Mouse (Mus musculus) splenic B cell, adult 2 months (primary cell): ENCODE measurements around the gene Camk2d.

Experiments used
- DNase-seq: peaks from one replicate; pipeline ENCODE4 v3.0.0-alpha.2; 2011; ENCODE audit warnings: low read depth, low spot score
- H3K27me3 ChIP-seq: 2 replicates; pipeline ENCODE4 v1.6.1; 2012; ENCODE audit warnings: mild to moderate bottlenecking, low read length, moderate library complexity, mixed read lengths; ENCODE audit not compliant: control insufficient read depth, poor library complexity, insufficient read depth, severe bottlenecking
- H3K36me3 ChIP-seq: 2 replicates; pipeline ENCODE4 v1.6.1; 2012; ENCODE audit warnings: mild to moderate bottlenecking, low read length, moderate library complexity, mixed read lengths; ENCODE audit not compliant: control insufficient read depth, poor library complexity, insufficient read depth, severe bottlenecking

Camk2d gene

GRCm38 (mm10) chr3:126747628-126748027 lies 151.5 kb downstream of the Camk2d start:
- Histone ChIP-seq H3K27me3 (no peaks in the 10 kb centered on the region), H3K36me3 (no peaks in the 10 kb centered on the region; the same call in 1 of the 2 replicates)
- no peak for DNase-seq

GRCm38 (mm10) chr3:126751377-126752098 lies 155.4 kb downstream of the Camk2d start:
- Histone ChIP-seq H3K36me3 (no peaks in the 10 kb centered on the region), H3K27me3 (no peaks in the 10 kb centered on the region)
- DNase-seq: peak; percentile 84

- DNase-seq: peak; percentile 58
- H3K36me3 ChIP-seq: no peaks in the 10 kb centered on the region; the same call in 1 of the 2 replicates
- H3K27me3 ChIP-seq: no peaks in the 10 kb centered on the region
Observed at GRCm38 (mm10) chr3:126752978-126753377, 156.9 kb downstream of the Camk2d start.

- Histone ChIP-seq H3K27me3 (no peaks in the 10 kb centered on the region), H3K36me3 (no peaks in the 10 kb centered on the region; the same call in 1 of the 2 replicates)
- DNase-seq: peak; percentile 58
Observed at GRCm38 (mm10) chr3:126758398-126758797, 162.3 kb downstream of the Camk2d start.

GRCm38 (mm10) chr3:126760608-126761007 lies 164.5 kb downstream of the Camk2d start:
- no peak for DNase-seq
- Histone ChIP-seq H3K36me3 (no peaks in the 10 kb centered on the region; the same call in 1 of the 2 replicates), H3K27me3 (no peaks in the 10 kb centered on the region)

- no peak for DNase-seq
Observed at GRCm38 (mm10) chr3:126764745-126765144, 168.6 kb downstream of the Camk2d start.

GRCm38 (mm10) chr3:126770056-126770455 lies 174.0 kb downstream of the Camk2d start:
- H3K27me3 ChIP-seq: no peaks in the 10 kb centered on the region
- no peaks in the 10 kb centered on the region for H3K36me3 ChIP-seq
- DNase-seq: peak; percentile 81

More at GRCm38 (mm10) chr3:126764745-126765144, 168.6 kb downstream of the Camk2d start:
- Histone ChIP-seq H3K27me3 (no peaks in the 10 kb centered on the region), H3K36me3 (no peaks in the 10 kb centered on the region)

- peak; percentile 20 for DNase-seq
- H3K36me3 ChIP-seq: no peaks in the 10 kb centered on the region
- no peaks in the 10 kb centered on the region for H3K27me3 ChIP-seq
Observed at GRCm38 (mm10) chr3:126771032-126771431, 174.9 kb downstream of the Camk2d start.

- DNase-seq: peak; percentile 91
- Histone ChIP-seq H3K36me3 (no peaks in the 10 kb centered on the region), H3K27me3 (no peaks in the 10 kb centered on the region)
Observed at GRCm38 (mm10) chr3:126771541-126771940, 175.4 kb downstream of the Camk2d start.

- Histone ChIP-seq H3K36me3 (no peaks in the 10 kb centered on the region), H3K27me3 (no peaks in the 10 kb centered on the region)
- DNase-seq: no peak
Observed at GRCm38 (mm10) chr3:126776001-126776400, 179.9 kb downstream of the Camk2d start.

- Histone ChIP-seq H3K36me3 (no peaks in the 10 kb centered on the region), H3K27me3 (no peaks in the 10 kb centered on the region)
- DNase-seq: no peak
Observed at GRCm38 (mm10) chr3:126777101-126777500, 181.0 kb downstream of the Camk2d start.

GRCm38 (mm10) chr3:126777879-126778278 lies 181.8 kb downstream of the Camk2d start:
- Histone ChIP-seq H3K36me3 (no peaks in the 10 kb centered on the region), H3K27me3 (no peaks in the 10 kb centered on the region)
- no peak for DNase-seq

- Histone ChIP-seq H3K27me3 (no peaks in the 10 kb centered on the region), H3K36me3 (no peaks in the 10 kb centered on the region; the same call in 1 of the 2 replicates)
- DNase-seq: no peak
Observed at GRCm38 (mm10) chr3:126780014-126780615, 184.0 kb downstream of the Camk2d start.

GRCm38 (mm10) chr3:126793035-126793964 lies 197.2 kb downstream of the Camk2d start:
- no peak for DNase-seq
- no peaks in the 10 kb centered on the region for H3K27me3 ChIP-seq
- peaks cover 15% of the 10 kb centered on the region for H3K36me3 ChIP-seq
